Mouse (Mus musculus) lung, adult 2 months (tissue): ENCODE results near the gene Tmem132b.

Source experiments
- CTCF ChIP-seq: fragments of 200-500 bp; IDR thresholded peaks from 2 replicates; pipeline ENCODE4 v1.5.1; 2011; ENCODE audit warnings: mild to moderate bottlenecking, low read length, control low read depth; ENCODE audit not compliant: insufficient read depth
- POLR2A ChIP-seq: fragments of 200-500 bp; IDR thresholded peaks from 2 replicates; pipeline ENCODE4 v1.6.1; 2011; ENCODE audit warnings: low read depth, mild to moderate bottlenecking, control low read depth, low read length, borderline replicate concordance; ENCODE audit errors: extremely low read depth

DNA sequence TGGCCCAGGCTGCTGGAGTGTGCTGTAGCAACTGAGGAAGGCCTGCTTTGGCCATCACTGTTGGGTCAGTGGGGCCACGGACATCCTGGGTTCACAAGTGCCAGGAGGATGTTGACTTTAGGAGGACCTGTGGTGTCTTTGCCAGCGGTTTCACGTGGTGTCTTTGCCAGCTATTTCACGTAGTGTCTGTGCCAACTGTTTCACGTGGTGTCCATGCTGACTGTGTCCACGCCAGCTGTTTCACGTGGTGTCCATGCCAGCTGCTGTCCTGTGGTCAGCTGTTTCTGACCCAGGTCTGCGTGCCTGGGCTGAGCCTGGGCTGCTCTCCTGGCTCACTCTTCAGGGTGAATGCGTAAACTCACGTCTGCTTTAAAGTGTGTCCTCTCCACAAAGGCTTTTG lies 35.9 kb upstream of the Tmem132b start:
- TF ChIP-seq CTCF (no peak), POLR2A (no peak)
